Mouse (Mus musculus): ENCODE measurements around the gene Cdt1.
A peak's percentile ranks its signal among the peaks of the same experiment; 100 is the strongest.

Cdt1 gene

DNA sequence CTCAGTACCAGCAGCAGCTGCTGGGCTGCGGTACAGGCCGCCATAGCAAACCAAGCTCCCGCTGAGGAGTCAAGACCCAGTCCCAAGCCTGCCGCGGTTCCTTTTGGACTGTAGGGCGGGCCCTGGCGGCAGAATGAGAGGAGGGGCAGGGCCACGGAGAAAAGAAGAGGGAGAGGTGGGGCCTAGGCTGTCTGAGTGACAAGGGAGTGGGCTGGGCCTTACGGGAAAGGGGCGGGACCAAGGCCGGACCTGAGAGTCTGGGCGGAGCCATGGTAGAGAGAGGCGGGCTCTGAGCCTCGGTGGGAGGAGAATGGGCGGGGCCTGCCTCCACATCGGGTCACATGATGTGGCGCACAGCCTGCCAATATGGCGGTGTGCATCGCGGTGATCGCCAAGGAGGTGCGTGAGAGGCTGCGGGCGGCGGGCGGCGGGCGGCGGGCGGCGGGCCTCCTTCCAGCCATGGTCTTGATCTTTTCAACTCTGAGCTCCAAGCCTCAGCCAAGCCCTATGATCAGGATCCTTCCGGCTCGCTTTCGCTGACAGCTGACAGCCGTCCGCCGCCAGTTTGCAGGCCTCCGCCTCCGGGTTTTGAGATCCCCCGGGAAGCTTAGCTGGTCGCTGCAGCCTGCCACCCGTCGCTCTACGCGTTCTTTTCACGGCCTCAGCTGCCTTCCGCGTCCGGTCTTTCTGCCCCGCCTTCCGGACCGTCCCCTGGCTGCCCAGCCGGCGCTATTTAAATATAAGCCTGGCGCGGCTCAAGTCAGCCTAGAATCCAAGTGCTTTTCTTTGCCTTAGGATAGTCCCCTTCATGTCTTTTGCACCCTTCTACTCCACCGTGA is 43.7 kb downstream of the Cdt1 start, which contains the start of the genes Galns and Trappc2l:
TSS of gene Galns (minus strand) at position 169 of the 839 bp plus-strand sequence.
TSS of gene Trappc2l (plus strand) at position 346 of the 839 bp plus-strand sequence.
- peak; percentile 100 for DNase-seq (ENCODE audit: low spot score)

DNA sequence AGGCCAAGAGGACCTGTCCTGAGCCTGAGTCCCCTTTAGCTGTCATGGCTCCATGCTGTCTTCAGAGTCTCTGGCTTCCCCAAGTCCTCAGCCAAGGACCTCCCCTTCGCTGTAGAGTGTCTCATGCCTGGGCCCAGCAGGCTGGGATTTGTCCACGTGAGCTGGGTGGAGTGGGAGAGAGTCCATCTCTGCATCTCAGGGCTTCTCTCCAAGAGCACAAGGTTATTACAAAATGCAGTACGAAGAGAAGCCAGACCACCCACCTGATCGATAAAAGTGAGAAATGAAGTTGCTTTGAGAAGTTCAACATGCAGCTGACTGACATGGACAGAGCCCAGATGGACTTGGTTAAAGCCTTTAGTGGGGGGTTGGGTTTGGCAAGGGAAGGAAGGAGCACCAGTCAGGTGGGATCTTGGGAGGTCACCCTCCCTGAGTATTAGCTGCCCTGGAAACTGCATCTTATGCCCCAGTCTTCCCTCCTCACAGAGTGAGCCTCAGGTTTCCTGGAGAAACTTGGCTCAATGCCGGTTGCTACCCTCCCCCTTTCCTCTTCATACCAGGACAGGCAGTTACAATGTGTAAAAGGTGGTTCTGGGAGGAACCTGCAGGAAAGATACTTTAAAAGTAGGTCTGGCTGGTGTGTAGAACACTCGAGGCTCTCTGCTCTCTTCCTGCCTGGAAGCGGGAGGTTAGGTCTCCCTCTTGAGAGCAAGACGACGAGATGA is 48.5 kb downstream of the Cdt1 start:
- peak; percentile 67 for DNase-seq (ENCODE audit: low spot score)

DNA sequence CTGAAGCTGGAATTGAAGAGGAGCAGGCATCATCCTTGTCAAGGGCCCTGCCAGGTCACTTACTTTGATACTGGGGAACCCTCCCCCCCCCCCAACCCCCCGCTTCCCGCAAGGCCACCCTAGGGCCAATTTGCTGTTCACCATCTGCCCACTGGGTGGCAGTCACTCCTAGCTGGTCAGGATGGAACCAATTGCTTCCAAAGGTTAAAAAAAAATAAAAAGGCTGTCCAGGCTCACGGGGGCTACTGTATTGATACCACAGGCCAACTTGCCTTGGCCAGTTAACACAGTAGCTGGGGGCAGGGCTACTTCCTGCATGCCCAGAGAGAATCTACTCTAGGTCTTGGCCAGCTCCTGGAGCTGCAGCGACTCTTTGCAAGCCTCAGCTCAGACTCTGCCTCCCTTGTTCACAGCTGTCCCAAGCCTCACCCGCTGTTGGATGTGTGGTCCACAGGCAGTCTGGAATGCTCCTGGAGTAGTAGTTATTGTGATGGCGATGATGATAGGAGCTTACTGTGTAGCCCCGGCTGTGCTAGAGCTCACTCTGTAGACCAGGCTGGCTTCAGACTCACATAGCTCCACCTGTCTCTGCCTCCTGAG is 50.2 kb downstream of the Cdt1 start:
- peak; percentile 81 for DNase-seq (ENCODE audit: low spot score)

DNA sequence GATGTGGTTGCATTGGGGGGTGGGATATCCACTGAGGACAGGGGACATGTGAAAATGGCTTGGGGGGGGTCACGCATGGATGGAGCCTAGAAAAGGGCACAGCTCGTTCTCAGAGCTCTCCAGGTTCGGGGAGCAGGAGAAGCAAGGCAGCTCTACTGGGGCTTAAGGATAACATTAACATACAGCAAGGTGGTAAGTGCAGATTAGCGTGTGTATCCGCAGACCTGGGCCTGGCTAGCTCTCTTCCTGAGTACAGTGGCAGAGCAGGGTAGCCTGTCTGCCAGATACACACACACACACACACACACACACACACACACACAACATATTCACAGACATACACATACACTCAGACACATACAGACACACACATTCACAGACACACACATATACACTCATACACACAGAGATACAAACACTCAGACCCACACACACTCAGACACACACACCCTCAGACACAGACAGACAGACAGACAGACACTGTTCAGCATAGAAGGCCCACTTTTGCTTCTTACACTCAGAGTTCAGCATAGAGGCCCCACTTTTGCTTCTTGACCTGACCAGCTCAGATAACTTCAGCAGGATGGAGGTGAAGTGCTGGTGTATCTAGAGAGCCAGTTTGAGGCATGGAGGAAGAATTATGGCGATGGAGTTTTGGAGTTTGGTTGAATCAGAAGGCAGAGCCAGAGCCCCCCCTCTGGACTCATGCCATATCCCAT is 51.0 kb downstream of the Cdt1 start:
- DNase-seq (ENCODE audit: low spot score) = no peak

DNA sequence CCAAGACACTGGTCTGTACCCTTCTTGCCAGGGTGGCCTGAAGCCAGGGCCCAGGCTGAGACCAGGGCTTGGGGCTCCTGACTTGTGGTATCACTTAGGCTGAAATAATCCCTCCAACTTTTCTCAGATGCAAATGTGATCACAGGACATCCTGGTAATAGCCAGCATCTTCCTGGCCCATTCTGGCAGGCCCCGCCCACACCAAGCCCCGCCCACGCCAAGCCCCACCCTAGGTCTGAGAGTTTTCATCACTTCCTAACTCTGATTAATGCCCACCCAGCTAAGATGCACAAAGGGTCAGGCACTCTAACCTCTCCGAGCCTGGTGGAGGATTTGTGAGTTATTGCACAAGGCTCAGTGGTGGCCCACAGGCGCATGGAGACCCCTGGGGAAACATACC is 52.6 kb downstream of the Cdt1 start:
- no peak for DNase-seq (ENCODE audit: low spot score)

DNA sequence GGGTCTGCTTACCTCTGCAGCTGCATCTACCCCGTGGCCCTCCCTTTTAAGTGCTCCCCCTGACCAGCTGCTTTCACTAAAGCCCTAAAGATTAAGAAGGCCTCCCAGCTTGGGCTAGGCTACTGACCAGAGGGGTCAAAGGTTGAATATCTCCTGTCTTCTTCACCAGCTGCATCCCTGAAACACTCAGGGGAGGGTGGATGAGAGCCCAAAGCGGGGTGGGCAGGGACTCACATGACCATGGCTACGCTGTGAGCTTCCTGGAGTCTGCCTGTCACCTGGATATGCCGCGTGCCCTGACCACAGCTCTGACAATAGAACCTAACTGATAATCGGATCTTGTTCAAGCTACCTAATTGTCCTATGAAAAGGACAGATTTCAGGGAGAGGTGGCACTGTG is 54.9 kb downstream of the Cdt1 start, which contains the start of gene Pabpn1l:
TSS of gene Pabpn1l (minus strand) at position 13 of the 400 bp plus-strand sequence.
- DNase-seq (ENCODE audit: low spot score) = no peak

Measured in MN1 (cell line).